Mouse (Mus musculus): ENCODE results near the gene Mab21l3. TPM values are rescaled to one million over a fixed set of nuclear protein-coding genes. Genes with fewer than 3 reads are reported as not detected.

Gene Mab21l3
- polyA plus RNA-seq (2016; fragmentation: Nextera tagmentation; extraction: Ambion mirVana) = 0.40 and 0.77 TPM in 2 replicates

DNA sequence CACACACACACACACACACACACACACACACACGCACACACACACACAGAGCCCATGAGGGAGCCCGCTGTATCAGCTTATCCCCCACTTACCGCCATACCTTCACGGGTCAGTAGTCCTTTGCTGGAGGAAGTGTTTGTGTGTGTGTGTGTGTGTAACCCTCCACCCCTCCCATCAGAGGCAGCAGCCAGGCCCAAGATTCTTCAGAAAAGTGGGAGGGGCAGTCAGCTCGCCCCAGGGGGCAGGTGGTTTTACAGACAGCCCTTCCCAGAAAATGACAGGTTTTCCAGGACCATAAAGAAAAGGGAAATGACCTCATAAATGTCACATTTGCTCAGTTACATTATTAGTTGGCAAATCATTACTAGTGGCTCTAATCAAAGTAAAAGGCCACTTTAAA lies at the start of gene Mab21l3:
Gene Mab21l3, minus strand, starts transcription at position 144 of the 400 bp plus-strand sequence.
- ATAC-seq (ENCODE audit: low FRiP score, low read depth) = no peak
- 78% methylated on average over 5 of the region's 5 CpGs for WGBS
- H3K4me2 ChIP-seq (replicated peaks) = no peak within 1 kb of the TSS

DNA sequence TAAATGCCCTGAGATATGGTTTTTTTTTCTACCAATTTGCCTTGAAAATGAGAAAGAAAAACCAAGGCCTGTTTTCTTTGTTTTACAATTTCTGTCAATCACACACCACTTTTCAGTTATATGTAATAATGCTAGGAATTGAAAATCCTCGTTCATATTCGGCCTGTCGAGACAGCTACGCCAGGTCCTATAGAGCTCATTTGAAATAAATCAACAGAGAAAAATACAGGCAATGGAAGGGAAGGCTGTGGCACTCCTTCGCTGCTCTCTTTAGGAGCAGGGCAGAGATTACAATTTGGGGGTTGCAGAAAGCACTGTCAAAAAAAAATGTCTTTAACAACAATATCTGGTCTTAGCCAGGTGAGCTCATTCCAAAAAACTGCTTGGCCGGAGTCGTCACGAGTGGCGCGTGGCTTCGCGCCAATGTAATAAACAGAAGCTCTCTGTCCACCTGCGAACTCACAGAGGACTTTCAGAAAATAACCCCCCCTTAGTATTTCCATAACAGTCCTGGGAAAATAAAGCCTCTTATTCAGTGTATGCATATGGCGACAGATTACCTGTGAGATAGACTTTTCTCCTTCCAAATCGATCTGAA lies 48.7 kb upstream of the Mab21l3 start:
- H3K27ac ChIP-seq = no peak overlapping the region
- WGBS = 81% methylated on average over 15 of the region's 15 CpGs
- no peak for ATAC-seq (ENCODE audit: low FRiP score, low read depth)

More for the DNA sequence above, at the start of gene Mab21l3:
- H3K36me3 ChIP-seq = no peaks in the 10 kb centered on the region
- H3K27me3 ChIP-seq (replicated peaks) = no peaks in the 10 kb centered on the region
- H3K27ac ChIP-seq = no peak within 1 kb of the TSS
- no peaks in the 10 kb centered on the region for H3K9me3 ChIP-seq
- H3K4me3 ChIP-seq = no peak within 1 kb of the TSS
- no peak within 1 kb of the TSS for H3K9ac ChIP-seq
- no peaks in the 10 kb centered on the region for H3K4me1 ChIP-seq

DNA sequence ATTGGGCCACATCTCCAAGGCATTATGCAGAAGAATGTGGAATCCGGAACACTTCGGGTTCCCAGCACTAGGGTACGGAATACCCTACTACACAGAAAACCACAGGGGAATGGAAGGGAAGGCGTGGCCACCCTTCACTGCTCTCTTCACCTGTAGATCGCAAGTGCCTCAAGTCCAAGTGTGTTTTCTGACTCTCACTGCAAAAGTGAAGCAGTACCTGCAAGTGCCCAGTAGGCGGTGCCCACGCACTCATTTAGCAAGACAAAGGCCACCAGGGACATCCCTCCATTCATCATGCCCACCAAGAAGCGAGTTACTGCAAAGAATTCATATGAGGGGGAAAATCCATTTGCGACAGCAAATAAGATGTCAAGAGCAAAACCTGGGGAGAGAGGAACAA lies 48.1 kb upstream of the Mab21l3 start:
- H3K4me3 ChIP-seq = no peak overlapping the region
- H3K9ac ChIP-seq = no peak overlapping the region
- no peak overlapping the region for H3K27ac ChIP-seq

More for the DNA sequence above, 48.7 kb upstream of the Mab21l3 start:
- H3K9ac ChIP-seq = no peak overlapping the region
- H3K36me3 ChIP-seq = no peaks in the 10 kb centered on the region
- H3K4me3 ChIP-seq = no peak overlapping the region
- H3K9me3 ChIP-seq = no peaks in the 10 kb centered on the region
- no peaks in the 10 kb centered on the region for H3K27me3 ChIP-seq (replicated peaks)
- no peaks in the 10 kb centered on the region for H3K4me1 ChIP-seq
- H3K4me2 ChIP-seq (replicated peaks) = no peak overlapping the region

DNA sequence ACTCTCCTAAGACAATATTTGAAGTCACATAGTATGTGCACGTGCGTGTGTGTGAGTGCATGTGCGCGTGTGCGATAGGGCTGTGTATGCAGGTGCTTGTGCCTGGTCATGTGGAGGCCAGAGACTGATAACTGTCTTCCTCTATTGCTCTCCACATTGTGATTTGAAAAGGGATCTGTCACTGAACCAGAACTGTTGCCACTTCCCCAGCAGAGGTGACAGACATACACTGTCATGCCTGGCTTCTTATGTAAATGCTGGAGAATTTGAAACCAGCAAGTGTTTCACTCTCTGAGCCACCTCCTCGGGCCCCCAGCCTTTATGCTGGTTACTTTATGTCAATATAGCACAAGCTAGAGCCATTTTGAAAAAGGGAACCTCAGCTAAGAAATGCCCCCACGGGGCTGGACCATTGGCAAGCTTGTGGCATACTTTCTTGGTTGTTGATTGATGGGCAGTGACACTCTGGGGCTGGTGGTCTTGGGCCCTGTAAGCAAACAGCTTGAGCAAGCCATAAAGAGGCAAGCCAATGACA lies 46.7 kb upstream of the Mab21l3 start:
- 81% methylated on average over 7 of the region's 7 CpGs for WGBS
- Histone ChIP-seq H3K9ac (no peak overlapping the region), H3K9me3 (no peaks in the 10 kb centered on the region), H3K27ac (no peak overlapping the region), H3K4me3 (no peak overlapping the region), H3K36me3 (no peaks in the 10 kb centered on the region), H3K4me2 (replicated peaks) (no peak overlapping the region), H3K4me1 (no peaks in the 10 kb centered on the region), H3K27me3 (replicated peaks) (no peaks in the 10 kb centered on the region)
- ATAC-seq (ENCODE audit: low FRiP score, low read depth) = no peak

More for the DNA sequence above, 48.1 kb upstream of the Mab21l3 start:
- 26% methylated on average over 9 of the region's 9 CpGs for WGBS
- Histone ChIP-seq H3K9me3 (no peaks in the 10 kb centered on the region), H3K27me3 (replicated peaks) (no peaks in the 10 kb centered on the region), H3K4me1 (no peaks in the 10 kb centered on the region), H3K36me3 (no peaks in the 10 kb centered on the region), H3K4me2 (replicated peaks) (no peak overlapping the region)
- 0 out of 2 replicates have a peak, but pooled peaks have one; percentile 37 for ATAC-seq (ENCODE audit: low FRiP score, low read depth)

DNA sequence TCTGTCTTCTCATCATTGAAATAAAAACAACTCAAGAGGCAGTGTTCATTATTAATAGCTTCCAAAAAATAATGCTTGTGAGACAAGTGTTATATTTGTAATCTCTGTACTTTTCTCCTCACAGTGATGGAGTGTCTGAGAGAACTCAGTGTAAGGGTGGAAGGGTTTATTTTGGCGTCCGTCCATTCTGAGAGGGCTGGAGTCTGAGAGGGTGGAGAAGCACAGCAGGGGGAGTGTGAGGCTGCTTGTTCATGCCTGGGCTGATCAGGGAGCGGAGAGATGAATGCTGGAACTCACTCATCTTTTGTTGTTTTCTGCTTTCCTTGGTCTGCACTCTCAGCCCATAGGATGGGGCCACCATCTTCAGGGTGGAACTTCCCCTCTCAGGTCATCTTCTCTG lies 36.8 kb upstream of the Mab21l3 start:
- 40% methylated on average over 3 of the region's 3 CpGs for whole genome bisulfite sequencing
- H3K27me3 ChIP-seq (replicated peaks) = no peaks in the 10 kb centered on the region
- no peak overlapping the region for H3K27ac ChIP-seq

DNA sequence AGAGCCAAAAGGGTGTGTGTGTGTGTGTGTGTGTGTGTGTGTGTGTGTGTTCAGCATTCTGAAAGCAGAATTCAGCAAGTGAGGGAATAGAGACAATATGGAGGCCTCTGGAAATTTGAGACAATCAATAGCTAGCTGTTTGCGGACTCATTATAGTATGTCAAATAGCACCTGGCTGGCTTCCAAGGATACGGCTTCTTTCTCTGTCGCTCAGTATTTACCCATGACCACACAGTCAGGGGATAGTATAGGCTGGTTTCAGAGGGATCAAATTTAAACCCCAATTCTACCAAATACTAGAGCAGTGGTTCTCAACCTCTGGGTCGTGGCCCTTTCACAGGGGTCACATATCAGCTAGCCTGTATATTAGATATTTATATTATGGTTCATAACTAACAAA lies 36.3 kb upstream of the Mab21l3 start:
- 66% methylated on average over 4 of the region's 4 CpGs for WGBS
- peaks cover 1% of the 10 kb centered on the region; the same call in 1 of the 2 replicates for H3K36me3 ChIP-seq
- no peak overlapping the region for H3K4me3 ChIP-seq
- H3K27me3 ChIP-seq (replicated peaks) = no peaks in the 10 kb centered on the region
- 0 out of 2 replicates have a peak, but pooled peaks cover 4% of the 10 kb centered on the region for H3K4me1 ChIP-seq
- 0 out of 2 replicates have a peak, but pooled peaks have one; percentile 41 for ATAC-seq (ENCODE audit: low FRiP score, low read depth)
- H3K4me2 ChIP-seq (replicated peaks) = no peak overlapping the region
- H3K27ac ChIP-seq = no peak overlapping the region
- no peaks in the 10 kb centered on the region for H3K9me3 ChIP-seq
- no peak overlapping the region for H3K9ac ChIP-seq

More for the DNA sequence above, 36.8 kb upstream of the Mab21l3 start:
- Histone ChIP-seq H3K4me3 (no peak overlapping the region), H3K4me2 (replicated peaks) (no peak overlapping the region), H3K9ac (no peak overlapping the region), H3K9me3 (no peaks in the 10 kb centered on the region), H3K36me3 (no peaks in the 10 kb centered on the region), H3K4me1 (0 out of 2 replicates have a peak, but pooled peaks cover 4% of the 10 kb centered on the region)
- ATAC-seq (ENCODE audit: low FRiP score, low read depth) = no peak

DNA sequence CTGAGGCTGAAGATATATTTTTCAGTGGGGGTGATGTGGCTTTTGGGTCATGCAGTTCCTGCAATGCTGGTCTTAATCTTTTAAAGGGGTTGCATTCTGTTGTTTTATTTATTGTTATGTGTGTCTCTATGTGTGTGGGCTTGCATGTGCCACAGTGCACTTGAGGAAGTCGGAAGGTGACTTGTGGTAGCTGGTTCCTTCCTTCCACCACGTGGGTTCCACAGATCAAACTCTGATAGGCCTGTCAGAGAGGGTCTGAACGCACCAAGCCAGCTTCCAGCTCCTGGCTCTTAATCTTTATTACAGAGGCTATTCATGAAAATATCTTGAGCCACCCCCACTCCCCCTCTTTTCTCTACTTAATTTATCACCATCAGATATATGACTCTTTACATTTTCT lies 35.1 kb upstream of the Mab21l3 start:
- no peak overlapping the region for H3K4me2 ChIP-seq (replicated peaks)
- no peak overlapping the region for H3K4me3 ChIP-seq
- WGBS = 69% methylated on average over 3 of the region's 3 CpGs
- ATAC-seq (ENCODE audit: low FRiP score, low read depth) = no peak
- peaks cover 10% of the 10 kb centered on the region; the same call in 1 of the 2 replicates for H3K36me3 ChIP-seq
- no peak overlapping the region for H3K27ac ChIP-seq
- H3K27me3 ChIP-seq (replicated peaks) = no peaks in the 10 kb centered on the region
- no peak overlapping the region for H3K9ac ChIP-seq
- H3K4me1 ChIP-seq = 0 out of 2 replicates have a peak, but pooled peaks cover 4% of the 10 kb centered on the region
- no peaks in the 10 kb centered on the region for H3K9me3 ChIP-seq

DNA sequence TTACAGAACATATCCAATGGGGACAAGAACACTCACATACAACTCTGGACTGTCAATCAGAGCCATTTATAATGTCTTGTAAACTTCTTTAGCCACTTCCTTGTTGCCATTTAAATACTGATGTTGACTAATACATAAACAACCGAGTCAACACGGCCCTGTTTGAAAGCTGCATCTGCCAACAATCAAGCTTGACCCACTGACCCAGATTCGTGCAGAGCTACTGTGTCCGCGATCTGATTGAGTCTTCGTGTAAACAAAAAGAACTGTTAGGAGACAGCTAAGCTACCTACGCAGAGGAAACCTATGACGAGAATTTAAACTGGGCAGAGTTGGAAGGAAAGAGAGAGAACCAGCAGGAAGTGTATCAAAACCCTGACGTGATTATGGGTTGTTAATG lies 33.0 kb upstream of the Mab21l3 start:
- H3K27ac ChIP-seq = no peak overlapping the region
- H3K4me3 ChIP-seq = no peak overlapping the region
- 80% methylated on average over 9 of the region's 9 CpGs for WGBS
- ATAC-seq (ENCODE audit: low FRiP score, low read depth) = no peak
- no peak overlapping the region for H3K9ac ChIP-seq
- H3K4me1 ChIP-seq = peaks cover 16% of the 10 kb centered on the region; the same call in 1 of the 2 replicates
- H3K9me3 ChIP-seq = no peaks in the 10 kb centered on the region
- no peak overlapping the region for H3K4me2 ChIP-seq (replicated peaks)
- no peaks in the 10 kb centered on the region for H3K27me3 ChIP-seq (replicated peaks)
- H3K36me3 ChIP-seq = peaks cover 10% of the 10 kb centered on the region; the same call in 1 of the 2 replicates

DNA sequence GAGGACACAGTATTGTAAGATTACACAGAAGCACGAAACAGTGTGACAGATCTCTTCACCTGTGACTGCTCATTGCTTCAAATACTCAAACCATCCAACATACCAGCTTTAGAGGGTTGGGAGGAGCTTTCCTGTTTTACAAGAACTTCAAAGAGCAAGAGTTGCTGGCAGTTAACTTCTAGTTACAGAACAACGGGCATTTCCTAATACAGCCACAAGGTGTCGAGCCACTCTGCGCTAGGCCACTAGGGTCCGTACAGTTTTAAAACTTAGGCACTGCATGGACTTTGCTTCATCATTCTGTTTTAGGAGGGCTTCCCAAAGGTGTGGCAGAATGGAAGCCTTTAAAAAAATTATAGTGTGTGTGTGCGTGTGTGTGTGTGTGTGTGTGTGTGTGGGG lies 32.1 kb upstream of the Mab21l3 start:
- no peak overlapping the region for H3K4me3 ChIP-seq
- ATAC-seq (ENCODE audit: low FRiP score, low read depth) = no peak
- H3K27me3 ChIP-seq (replicated peaks) = no peaks in the 10 kb centered on the region
- H3K27ac ChIP-seq = no peak overlapping the region
- no peak overlapping the region for H3K4me2 ChIP-seq (replicated peaks)
- H3K9ac ChIP-seq = no peak overlapping the region
- peaks cover 23% of the 10 kb centered on the region; the same call in 1 of the 2 replicates for H3K4me1 ChIP-seq
- no peaks in the 10 kb centered on the region for H3K9me3 ChIP-seq
- 73% methylated on average over 6 of the region's 6 CpGs for WGBS
- peaks cover 10% of the 10 kb centered on the region; the same call in 1 of the 2 replicates for H3K36me3 ChIP-seq

DNA sequence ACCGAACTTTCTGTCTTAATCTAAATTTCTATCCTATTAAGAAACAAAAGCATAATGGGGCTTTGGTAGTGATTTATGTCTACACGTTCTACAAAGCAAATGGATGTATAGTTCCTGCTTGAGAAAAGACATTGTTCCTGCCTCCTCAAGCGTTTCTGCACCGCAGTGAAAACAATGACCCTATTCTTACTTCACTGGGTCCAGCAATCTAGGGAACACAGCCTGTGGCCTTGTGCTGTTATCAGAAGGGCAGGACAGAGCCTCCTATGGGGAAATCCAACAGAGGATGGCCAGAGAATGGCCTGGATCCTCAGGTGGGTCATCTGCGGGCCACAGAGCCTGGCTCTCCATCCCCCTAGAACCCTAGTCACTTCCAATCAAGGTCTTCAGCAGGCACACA lies 29.4 kb upstream of the Mab21l3 start:
- WGBS = 11% methylated on average over 5 of the region's 5 CpGs

DNA sequence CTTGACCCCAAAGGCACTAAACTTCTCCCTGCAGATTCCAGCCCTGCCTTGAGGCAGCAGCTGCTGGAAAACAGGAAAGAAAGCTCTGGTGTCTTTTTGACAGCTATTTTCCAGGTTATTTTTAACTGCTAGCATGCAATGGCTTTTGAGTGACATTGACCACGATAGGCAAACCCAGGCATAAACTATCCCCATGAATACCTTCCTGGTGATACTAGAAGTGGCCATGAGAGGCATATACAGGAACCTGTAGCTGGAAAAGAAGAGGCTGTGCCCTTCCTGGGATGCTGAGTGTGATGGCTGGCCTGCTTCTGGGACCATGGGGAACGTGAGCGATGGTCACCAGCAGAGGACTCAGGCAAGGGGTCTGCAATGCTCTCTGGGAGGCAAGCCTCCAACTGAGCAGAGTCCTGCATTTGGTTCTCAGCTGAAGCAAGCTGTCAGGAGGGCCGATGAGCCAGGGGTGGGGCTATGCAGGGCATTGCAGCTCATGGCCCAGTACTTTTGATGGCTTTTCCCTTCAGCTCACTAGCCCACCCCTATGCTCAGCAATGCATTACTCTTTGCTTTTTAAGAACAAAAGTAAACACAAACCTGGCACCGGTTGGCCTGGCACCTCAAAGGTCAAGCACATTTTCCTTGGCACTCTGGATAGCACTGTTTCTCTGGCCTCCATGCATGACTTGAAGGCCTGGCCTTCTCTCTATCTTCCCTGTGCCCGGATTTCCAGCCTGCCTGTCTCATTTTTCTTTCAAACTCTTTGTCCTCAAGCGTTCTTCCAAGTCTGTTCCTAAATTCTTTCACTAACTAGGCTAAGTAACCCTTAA lies 27.9 kb upstream of the Mab21l3 start:
- Histone ChIP-seq H3K27ac (no peak overlapping the region), H3K9me3 (no peaks in the 10 kb centered on the region), H3K9ac (no peak overlapping the region), H3K4me3 (no peak overlapping the region), H3K4me2 (replicated peaks) (no peak overlapping the region), H3K27me3 (replicated peaks) (no peaks in the 10 kb centered on the region), H3K4me1 (peaks cover 26% of the 10 kb centered on the region), H3K36me3 (peaks cover 17% of the 10 kb centered on the region; the same call in 1 of the 2 replicates)
- ATAC-seq (ENCODE audit: low FRiP score, low read depth) = 0 out of 2 replicates have a peak, but pooled peaks have one; percentile 16
- 64% methylated on average over 7 of the region's 7 CpGs for WGBS

More for the DNA sequence above, 29.4 kb upstream of the Mab21l3 start:
- ATAC-seq (ENCODE audit: low FRiP score, low read depth) = no peak
- H3K27me3 ChIP-seq (replicated peaks) = no peaks in the 10 kb centered on the region
- H3K36me3 ChIP-seq = peaks cover 14% of the 10 kb centered on the region; the same call in 1 of the 2 replicates
- H3K9ac ChIP-seq = no peak overlapping the region
- no peak overlapping the region for H3K27ac ChIP-seq
- peaks cover 26% of the 10 kb centered on the region for H3K4me1 ChIP-seq
- no peak overlapping the region for H3K4me2 ChIP-seq (replicated peaks)
- no peaks in the 10 kb centered on the region for H3K9me3 ChIP-seq
- no peak overlapping the region for H3K4me3 ChIP-seq

All from neural tube, embryonic 12.5 days (tissue).